Mouse (Mus musculus) WW6 (cell line): Measurements from ENCODE around the gene Nhlrc2.

Experiments
- DNase-seq: peaks from one replicate; pipeline ENCODE4 v3.0.0-alpha.2; 2013; ENCODE audit warnings: low read depth, low spot score

Nhlrc2 gene

GRCm38 (mm10) chr19:56563469-56563868 lies 15.4 kb downstream of the Nhlrc2 start:
- no peak for DNase-seq

- DNase-seq = no peak
Observed at GRCm38 (mm10) chr19:56565358-56565757, 17.3 kb downstream of the Nhlrc2 start.

GRCm38 (mm10) chr19:56566041-56566440 lies 18.0 kb downstream of the Nhlrc2 start:
- no peak for DNase-seq

DNA sequence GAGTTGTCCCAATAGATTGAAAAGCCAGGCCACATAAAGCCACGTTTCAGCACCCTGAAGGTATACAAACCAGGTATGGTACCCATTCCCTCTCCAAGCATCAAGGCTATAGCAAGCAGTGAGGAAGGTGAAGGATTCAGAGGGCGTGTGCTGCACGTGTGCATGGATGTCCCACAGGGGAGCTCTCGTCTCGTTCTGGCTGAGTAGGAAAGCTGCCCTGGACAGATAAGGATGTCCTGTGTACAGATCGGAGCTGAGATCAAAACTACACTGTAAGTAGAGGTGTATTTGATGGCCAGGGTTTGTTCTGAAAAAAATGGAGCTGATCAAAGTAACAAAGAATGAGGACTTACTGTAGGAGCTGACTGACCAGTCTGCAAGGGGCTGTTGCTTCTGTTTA lies 18.9 kb downstream of the Nhlrc2 start:
- DNase-seq = no peak

GRCm38 (mm10) chr19:56570781-56571180 lies 22.7 kb downstream of the Nhlrc2 start:
- DNase-seq = no peak

- no peak for DNase-seq
Observed at GRCm38 (mm10) chr19:56571234-56571633, 23.2 kb downstream of the Nhlrc2 start.

GRCm38 (mm10) chr19:56571913-56572312 lies 23.9 kb downstream of the Nhlrc2 start:
- DNase-seq = no peak

- DNase-seq = no peak
Observed at GRCm38 (mm10) chr19:56573184-56573583, 25.1 kb downstream of the Nhlrc2 start.

GRCm38 (mm10) chr19:56577801-56578200 lies 29.7 kb downstream of the Nhlrc2 start:
- no peak for DNase-seq

DNA sequence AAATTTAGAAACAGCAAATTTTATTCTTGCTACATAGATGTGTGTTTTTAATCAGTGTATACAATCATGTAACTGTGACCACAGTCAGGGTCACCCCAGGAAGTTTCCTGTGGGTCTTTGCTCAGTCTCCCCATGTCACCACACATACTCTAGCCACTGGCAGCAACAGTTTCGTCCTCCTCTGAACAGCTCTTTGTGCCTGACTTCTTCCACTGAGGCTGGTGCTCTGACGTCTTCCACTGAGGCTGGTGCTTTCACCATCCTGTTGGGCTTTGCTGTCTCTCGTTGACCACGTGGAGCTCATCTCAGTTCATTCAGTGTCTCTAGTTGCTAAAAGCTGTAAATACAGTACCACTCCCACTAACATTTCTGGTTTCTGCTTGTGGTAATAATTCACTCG lies 33.9 kb downstream of the Nhlrc2 start:
- no peak for DNase-seq

GRCm38 (mm10) chr19:56583785-56584184 lies 35.7 kb downstream of the Nhlrc2 start:
- DNase-seq = no peak

DNA sequence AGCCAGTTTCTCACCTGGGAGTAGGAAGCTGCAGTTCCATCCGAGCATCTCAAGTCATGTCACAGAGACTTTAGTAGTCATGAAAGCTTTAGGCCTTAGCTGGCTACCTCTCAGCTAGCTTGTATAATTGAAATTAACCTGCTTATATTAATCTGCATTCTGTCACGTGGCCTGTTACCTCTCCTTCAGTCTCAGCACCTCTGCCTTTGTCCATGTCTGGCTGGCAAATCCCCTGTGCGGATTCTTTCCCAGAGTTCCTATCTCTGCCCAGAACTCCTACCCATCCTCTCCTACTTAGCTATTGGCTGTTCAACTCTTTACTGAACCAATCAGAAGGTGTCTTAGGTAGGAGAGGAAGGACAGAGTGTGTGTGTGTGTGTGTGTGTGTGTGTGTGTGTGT lies 36.2 kb downstream of the Nhlrc2 start:
- DNase-seq = no peak

- no peak for DNase-seq
Observed at GRCm38 (mm10) chr19:56586320-56586719, 38.3 kb downstream of the Nhlrc2 start.

DNA sequence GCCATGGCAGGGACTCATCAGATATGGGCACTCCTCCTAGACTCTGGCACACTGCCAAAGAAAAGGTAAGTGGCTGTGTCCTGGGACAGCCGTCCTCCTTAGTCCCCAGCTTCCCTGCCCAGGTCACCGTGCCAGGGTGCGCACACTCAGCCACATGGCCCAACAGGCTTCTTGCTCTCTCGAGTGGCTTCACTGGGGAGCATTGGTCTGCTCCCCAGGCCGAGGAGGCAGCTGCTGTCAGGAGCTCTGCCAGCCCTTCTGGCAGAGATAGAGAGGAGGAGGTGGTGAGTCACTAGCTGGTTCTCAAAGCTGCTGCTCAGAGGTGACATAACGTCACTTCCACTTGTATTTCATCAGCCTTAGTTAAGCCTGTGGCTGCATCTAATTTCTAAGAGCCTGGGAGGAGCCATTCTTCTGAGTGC lies 40.2 kb downstream of the Nhlrc2 start:
- no peak for DNase-seq

DNA sequence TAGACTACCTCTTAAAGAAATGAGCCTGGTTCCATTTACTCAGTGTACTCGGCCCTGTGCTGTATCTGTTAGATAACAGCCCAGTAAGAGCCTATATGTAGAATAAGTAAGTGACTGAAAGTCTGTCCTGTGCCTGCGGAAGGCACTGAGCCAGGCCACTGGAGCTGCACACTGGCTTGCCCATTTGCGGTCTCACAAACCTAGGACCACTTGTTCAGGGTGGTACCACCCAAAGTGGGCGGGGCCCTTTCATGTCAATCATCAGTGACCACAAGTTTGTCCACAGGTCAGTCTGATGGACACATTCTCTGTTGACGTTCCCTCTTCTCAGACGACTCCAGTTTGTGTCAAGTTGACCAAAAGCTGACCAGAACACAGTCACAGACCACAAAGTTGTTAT lies 40.9 kb downstream of the Nhlrc2 start:
- DNase-seq = no peak

DNA sequence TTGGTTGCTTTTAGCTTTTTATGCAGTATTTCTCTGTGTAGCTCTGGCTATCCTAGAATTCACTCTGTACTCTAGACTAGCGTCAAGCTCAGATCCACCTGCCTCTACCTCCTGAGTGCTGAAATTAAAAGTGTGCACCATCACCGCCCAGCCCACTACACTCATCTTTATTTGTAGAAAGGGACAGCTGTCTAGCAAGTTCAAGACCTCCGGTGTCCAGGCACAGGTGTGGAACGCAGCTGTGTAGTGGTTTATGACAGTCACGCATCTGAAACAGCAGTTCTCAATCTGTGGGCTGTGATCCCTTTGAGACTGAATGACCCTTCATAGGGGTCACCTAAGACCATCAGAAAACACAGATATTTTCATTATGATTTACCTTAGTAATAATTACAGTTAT lies 41.4 kb downstream of the Nhlrc2 start:
- no peak for DNase-seq

GRCm38 (mm10) chr19:56590250-56590649 lies 42.2 kb downstream of the Nhlrc2 start:
- DNase-seq = no peak

DNA sequence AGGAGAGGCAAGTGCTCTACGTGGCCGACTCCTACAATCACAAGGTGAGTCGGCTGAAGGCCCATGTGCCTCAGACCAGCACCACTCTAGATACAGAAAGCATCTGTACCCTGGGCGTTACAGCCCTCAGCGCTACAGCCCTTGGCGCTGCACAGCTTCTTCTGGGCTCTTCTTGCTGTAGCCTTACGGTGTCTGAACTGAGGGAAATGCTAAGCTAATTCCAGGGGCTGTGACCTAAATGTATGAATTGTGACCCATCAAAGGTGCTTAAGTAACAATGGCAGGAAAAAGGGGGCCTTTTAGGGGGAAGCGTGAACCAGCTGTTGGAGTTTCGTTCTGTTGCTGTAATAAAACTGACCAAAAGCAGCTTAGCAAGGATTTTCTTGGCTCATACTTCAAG lies 44.4 kb downstream of the Nhlrc2 start:
- no peak for DNase-seq

DNA sequence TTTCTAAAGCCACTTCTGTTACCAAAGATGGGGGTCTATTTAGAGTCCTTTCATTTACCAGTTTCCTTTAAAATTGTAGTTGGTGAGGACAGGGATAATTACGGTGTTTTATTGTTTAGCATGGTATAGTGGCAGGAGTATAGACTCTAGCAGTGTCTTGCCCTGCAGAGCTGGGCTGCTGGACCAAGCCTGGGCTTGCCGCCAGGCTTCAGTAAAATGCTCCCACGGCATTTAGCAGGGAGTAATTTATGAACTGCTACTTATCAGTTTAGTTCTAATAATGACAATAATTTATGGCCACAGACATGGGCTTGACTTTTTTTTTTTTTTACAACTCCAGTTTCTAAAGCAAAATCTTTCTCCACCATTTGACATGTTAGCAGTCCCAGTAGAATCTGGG lies 51.9 kb downstream of the Nhlrc2 start:
- no peak for DNase-seq

DNA sequence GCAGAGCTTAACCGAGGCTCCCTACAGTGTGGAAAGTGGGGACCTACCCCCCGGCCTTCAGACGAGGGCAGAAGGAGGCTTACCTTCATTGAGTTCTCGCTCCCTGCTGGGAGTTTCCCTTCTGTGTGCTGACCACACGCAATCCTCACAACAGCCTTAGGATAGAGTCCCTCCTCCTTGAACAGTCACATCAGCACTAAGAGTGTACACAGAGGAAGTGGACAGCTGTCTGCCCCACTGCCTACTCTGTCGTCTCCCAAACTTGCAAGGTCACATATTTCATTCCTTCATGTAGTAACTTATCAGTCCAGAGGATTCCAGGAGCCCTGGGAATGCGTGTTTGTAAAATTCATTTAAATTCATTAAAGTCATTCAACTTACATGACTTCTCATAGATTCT lies 52.7 kb downstream of the Nhlrc2 start:
- DNase-seq = no peak

GRCm38 (mm10) chr19:56601901-56602347 lies 53.9 kb downstream of the Nhlrc2 start:
- DNase-seq = no peak

GRCm38 (mm10) chr19:56608946-56609345 lies 60.9 kb downstream of the Nhlrc2 start:
- DNase-seq = no peak

GRCm38 (mm10) chr19:56614131-56614530 lies 66.1 kb downstream of the Nhlrc2 start:
- no peak for DNase-seq

- no peak for DNase-seq
Observed at GRCm38 (mm10) chr19:56618845-56619244, 70.8 kb downstream of the Nhlrc2 start.

DNA sequence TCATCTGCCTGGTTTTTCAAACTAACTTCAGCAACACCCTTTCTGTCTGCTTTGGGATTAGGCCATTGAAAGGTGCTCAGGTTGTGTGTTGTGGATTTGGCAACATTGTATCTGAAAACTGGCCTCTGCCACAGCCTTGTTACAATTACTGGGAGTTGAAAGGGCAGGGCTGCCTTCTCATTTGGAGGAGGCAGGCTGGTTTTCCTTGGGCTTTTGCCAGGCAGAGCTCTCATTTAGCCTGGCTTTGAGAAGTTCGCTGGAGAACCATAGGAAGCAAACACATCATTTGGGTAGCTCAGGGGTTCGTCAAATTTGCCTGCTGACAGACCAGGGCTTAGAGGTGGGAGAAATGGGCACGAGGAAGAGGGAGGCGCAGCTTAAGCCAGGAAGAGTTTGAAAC lies 71.5 kb downstream of the Nhlrc2 start:
- DNase-seq = no peak
